Mouse (Mus musculus) embryonic facial prominence, embryonic 14.5 days (tissue): ENCODE data around the gene Fam213a. TPM values are rescaled to one million over a fixed set of nuclear protein-coding genes. Genes with fewer than 3 reads are reported as not detected.

Experiments
- ATAC-seq: fragments of 200-750 bp; cut with Nextera tagmentation; 2 replicates; pipeline ENCODE4 v1.8.0; 2017; ENCODE audit warnings: low read depth, moderate number of reproducible peaks, moderate TSS enrichment
- DNase-seq: peaks from one replicate; pipeline ENCODE4 v3.0.0-alpha.2; 2015; ENCODE audit warnings: low spot score
- H3K27ac ChIP-seq: fragments of 300-500 bp; sonication (generic); replicated peaks from 2 replicates; pipeline ENCODE4 v1.5.1; 2014; ENCODE audit warnings: low read depth, mild to moderate bottlenecking, low read length, moderate library complexity
- H3K27me3 ChIP-seq: fragments of 300-500 bp; sonication (generic); replicated peaks from 2 replicates; pipeline ENCODE4 v1.6.1; 2014; ENCODE audit warnings: low read length; ENCODE audit not compliant: control insufficient read depth, insufficient read depth
- H3K36me3 ChIP-seq: fragments of 300-500 bp; sonication (generic); 2 replicates; pipeline ENCODE4 v1.6.1; 2014; ENCODE audit warnings: low read length, mixed read lengths; ENCODE audit not compliant: control insufficient read depth, insufficient read depth
- H3K4me1 ChIP-seq: fragments of 300-500 bp; sonication (generic); 2 replicates; pipeline ENCODE4 v1.6.1; 2014; ENCODE audit warnings: antibody characterized with exemption, low read length; ENCODE audit not compliant: control insufficient read depth, insufficient read depth
- H3K4me2 ChIP-seq: fragments of 300-500 bp; sonication (generic); 2 replicates; pipeline ENCODE4 v1.6.1; 2014; ENCODE audit warnings: low read depth, mild to moderate bottlenecking, low read length, moderate library complexity, mixed read lengths
- H3K4me3 ChIP-seq: fragments of 300-500 bp; sonication (generic); 2 replicates; pipeline ENCODE4 v1.5.1; 2014; ENCODE audit warnings: low read depth, mild to moderate bottlenecking, low read length
- H3K9ac ChIP-seq: fragments of 300-500 bp; sonication (generic); 2 replicates; pipeline ENCODE4 v1.6.1; 2014; ENCODE audit warnings: low read depth, mild to moderate bottlenecking, low read length, moderate library complexity, mixed read lengths
- H3K9me3 ChIP-seq: fragments of 300-500 bp; sonication (generic); 2 replicates; pipeline ENCODE4 v1.6.1; 2016; ENCODE audit warnings: low read length; ENCODE audit not compliant: control insufficient read depth
- WGBS: fragments of 180-500 bp; shearing (Covaris S2); extraction: QIAGEN DNeasy Blood & Tissue Kit; methylation state at CpG from one replicate; pipeline ENCODE4 v1.1.7; 2014; 5-methylcytosine and 5-hydroxymethylcytosine counted together
- polyA plus RNA-seq: library from polyadenylated mRNA; unstranded; fragments of >200 nt; fragmentation: Nextera tagmentation; extraction: Ambion mirVana; gene quantifications from 2 replicates; pipeline ENCODE4 v1.2.1, GENCODE M21; 2014

Gene Fam213a
- polyA plus RNA-seq, 1 experiment from 2014 or later, result 35.7 TPM

- Histone ChIP-seq H3K9me3 (no peaks in the 10 kb centered on the region), H3K27me3 (no peaks in the 10 kb centered on the region), H3K4me1 (no peaks in the 10 kb centered on the region), H3K27ac (no peak overlapping the region), H3K4me3 (no peak overlapping the region), H3K4me2 (no peak overlapping the region), H3K9ac (no peak overlapping the region), H3K36me3 (peaks cover 22% of the 10 kb centered on the region)
- ATAC-seq (no peak), DNase-seq (no peak)
- WGBS, result 86% methylated on average over 3 of the region's 3 CpGs
These were observed 17.4 kb downstream of the Fam213a start for GRCm38 (mm10) chr14:40996171-40996570.

DNA sequence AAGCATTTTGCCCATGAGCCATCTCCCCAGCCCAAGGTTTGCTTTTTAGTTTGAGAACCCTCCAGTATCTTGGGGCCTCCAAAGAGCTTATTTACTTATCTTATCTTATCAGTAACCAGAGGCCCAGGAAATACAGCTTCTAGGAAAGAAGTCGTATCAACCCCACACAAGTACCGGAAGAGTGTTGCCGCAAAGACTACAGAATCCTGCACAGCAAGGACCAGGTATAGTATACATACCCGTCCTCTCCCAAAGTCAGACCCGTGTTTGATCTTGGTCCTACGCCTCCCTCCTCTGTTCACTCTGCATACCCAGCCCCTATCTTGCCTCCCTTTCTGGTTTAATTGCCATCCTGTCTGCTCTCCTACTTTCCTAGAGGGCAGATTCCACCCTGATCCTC is 21.1 kb downstream of the Fam213a start:
- Histone ChIP-seq H3K9me3 (no peaks in the 10 kb centered on the region), H3K4me1 (no peaks in the 10 kb centered on the region), H3K36me3 (peaks cover 6% of the 10 kb centered on the region; the same call in 1 of the 2 replicates), H3K27me3 (no peaks in the 10 kb centered on the region), H3K4me2 (no peak overlapping the region), H3K4me3 (no peak overlapping the region), H3K27ac (no peak overlapping the region), H3K9ac (no peak overlapping the region)
- ATAC-seq (no peak), DNase-seq (no peak)
- 79% methylated on average over 6 of the region's 6 CpGs for WGBS

DNA sequence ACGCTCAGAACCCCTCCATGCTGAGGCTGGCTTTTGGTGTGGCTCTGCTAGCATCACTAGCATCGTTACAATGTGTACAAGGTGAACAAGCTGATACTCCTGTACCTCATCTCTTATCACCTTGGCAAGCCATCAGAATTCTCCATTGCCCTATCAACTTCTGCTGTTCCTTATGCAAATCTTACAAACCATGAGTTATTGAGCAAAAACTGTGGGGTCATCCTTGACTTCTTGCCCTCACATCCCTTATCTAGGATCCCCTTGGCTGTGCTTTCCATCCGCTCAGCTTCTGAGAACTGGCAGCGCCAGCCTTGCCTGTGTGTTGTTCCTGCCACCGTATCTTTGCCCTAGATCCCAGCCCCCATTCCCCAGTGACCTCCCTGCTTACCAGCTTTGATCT is 24.8 kb downstream of the Fam213a start:
- H3K9ac ChIP-seq, result no peak overlapping the region
- H3K9me3 ChIP-seq, result no peaks in the 10 kb centered on the region
- no peak for ATAC-seq
- 84% methylated on average over 5 of the region's 5 CpGs for WGBS
- no peak overlapping the region for H3K4me3 ChIP-seq
- H3K36me3 ChIP-seq, result no peaks in the 10 kb centered on the region
- H3K4me1 ChIP-seq, result peaks cover 5% of the 10 kb centered on the region; the same call in 1 of the 2 replicates
- no peak for DNase-seq
- H3K27ac ChIP-seq, result no peak overlapping the region
- no peaks in the 10 kb centered on the region for H3K27me3 ChIP-seq
- H3K4me2 ChIP-seq, result no peak overlapping the region

- Histone ChIP-seq H3K9me3 (no peaks in the 10 kb centered on the region), H3K4me1 (peaks cover 5% of the 10 kb centered on the region; the same call in 1 of the 2 replicates), H3K36me3 (no peaks in the 10 kb centered on the region), H3K27ac (no peak overlapping the region), H3K4me3 (no peak overlapping the region), H3K27me3 (no peaks in the 10 kb centered on the region), H3K9ac (no peak overlapping the region), H3K4me2 (no peak overlapping the region)
- no peak for DNase-seq
- WGBS, result 57% methylated on average over 2 of the region's 2 CpGs
- no peak for ATAC-seq
These were observed 26.4 kb downstream of the Fam213a start for GRCm38 (mm10) chr14:40987184-40987583.

GRCm38 (mm10) chr14:40985635-40986034 is 28.0 kb downstream of the Fam213a start:
- DNase-seq, result no peak
- no peak overlapping the region for H3K4me3 ChIP-seq
- H3K27ac ChIP-seq, result no peak overlapping the region
- 89% methylated on average over 4 of the region's 4 CpGs for WGBS
- no peaks in the 10 kb centered on the region for H3K27me3 ChIP-seq
- ATAC-seq, result no peak
- H3K9me3 ChIP-seq, result no peaks in the 10 kb centered on the region
- H3K4me2 ChIP-seq, result no peak overlapping the region
- no peak overlapping the region for H3K9ac ChIP-seq
- H3K36me3 ChIP-seq, result no peaks in the 10 kb centered on the region
- H3K4me1 ChIP-seq, result peaks cover 5% of the 10 kb centered on the region; the same call in 1 of the 2 replicates

DNA sequence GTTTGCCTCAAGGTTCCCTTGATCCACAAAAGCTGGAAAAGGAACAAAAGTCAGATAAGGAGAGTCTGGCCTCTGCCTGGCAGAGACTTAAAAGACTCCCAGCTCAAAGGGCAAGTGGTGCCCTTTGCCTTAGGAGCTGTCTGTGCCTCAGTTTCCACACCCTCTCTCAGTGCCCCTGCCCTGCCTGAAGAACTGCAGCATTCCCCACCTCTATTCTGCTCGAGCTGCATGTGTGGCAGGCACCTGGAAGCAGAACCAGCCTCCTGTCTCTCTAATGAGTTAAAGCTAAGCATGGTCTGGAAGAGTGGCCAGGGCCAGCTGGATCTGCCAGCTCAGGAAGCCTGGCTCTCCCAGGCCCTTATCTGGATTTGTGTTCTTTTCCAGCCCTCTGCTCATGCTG is 33.9 kb downstream of the Fam213a start:
- peak; percentile 31; the same call in 1 of the 2 replicates for ATAC-seq
- Histone ChIP-seq H3K27me3 (no peaks in the 10 kb centered on the region), H3K27ac (peak overlapping the region; percentile 31; the same call in 1 of the 2 replicates), H3K4me3 (no peak overlapping the region), H3K9ac (no peak overlapping the region), H3K4me2 (no peak overlapping the region), H3K4me1 (peaks cover 5% of the 10 kb centered on the region; the same call in 1 of the 2 replicates), H3K9me3 (no peaks in the 10 kb centered on the region), H3K36me3 (no peaks in the 10 kb centered on the region)
- WGBS, result 40% methylated on average over 1 of the region's 1 CpGs
- no peak for DNase-seq

GRCm38 (mm10) chr14:40979002-40979401 is 34.6 kb downstream of the Fam213a start:
- H3K27ac ChIP-seq, result no peak overlapping the region
- DNase-seq (peak; percentile 73), ATAC-seq (peak; percentile 88)
- WGBS, result 46% methylated on average over 4 of the region's 4 CpGs
- H3K4me2 ChIP-seq, result no peak overlapping the region
- no peak overlapping the region for H3K4me3 ChIP-seq
- H3K9ac ChIP-seq, result no peak overlapping the region
- peaks cover 1% of the 10 kb centered on the region; the same call in 1 of the 2 replicates for H3K4me1 ChIP-seq
- H3K27me3 ChIP-seq, result no peaks in the 10 kb centered on the region
- H3K9me3 ChIP-seq, result no peaks in the 10 kb centered on the region
- no peaks in the 10 kb centered on the region for H3K36me3 ChIP-seq

DNA sequence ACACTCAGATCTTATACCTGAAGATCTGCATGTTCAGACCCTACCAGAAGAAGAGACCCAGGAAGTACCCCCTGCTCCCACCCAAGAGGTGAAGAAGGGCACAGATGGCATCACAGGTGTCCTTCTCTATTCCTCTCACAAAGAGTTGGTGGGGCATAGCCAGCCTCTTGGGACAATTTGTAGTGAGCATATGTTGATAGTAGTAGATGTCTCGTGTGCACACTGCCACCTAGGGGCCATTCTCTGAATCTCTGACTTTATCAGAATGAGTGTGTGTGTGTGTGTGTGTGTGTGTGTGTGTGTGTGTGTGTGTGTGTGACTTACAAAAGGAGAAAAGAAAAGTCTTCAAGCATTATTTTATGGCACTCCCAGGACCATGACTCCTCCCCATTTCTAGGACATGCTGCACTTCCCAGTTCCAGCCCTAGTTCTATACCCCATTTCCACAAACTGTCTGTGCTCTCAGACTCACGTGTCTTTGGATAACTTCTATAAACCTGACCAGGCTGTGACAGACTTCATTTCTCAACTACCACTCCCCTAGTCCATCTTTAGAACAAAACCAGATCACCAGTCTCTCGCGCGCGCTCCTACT is 38.4 kb downstream of the Fam213a start:
- Histone ChIP-seq H3K27ac (no peak overlapping the region), H3K4me2 (no peak overlapping the region), H3K9me3 (no peaks in the 10 kb centered on the region), H3K27me3 (no peaks in the 10 kb centered on the region), H3K4me3 (no peak overlapping the region), H3K9ac (no peak overlapping the region), H3K36me3 (no peaks in the 10 kb centered on the region), H3K4me1 (no peaks in the 10 kb centered on the region)
- ATAC-seq (peak; percentile 75), DNase-seq (peak; percentile 87)
- WGBS, result 77% methylated on average over 6 of the region's 6 CpGs

DNA sequence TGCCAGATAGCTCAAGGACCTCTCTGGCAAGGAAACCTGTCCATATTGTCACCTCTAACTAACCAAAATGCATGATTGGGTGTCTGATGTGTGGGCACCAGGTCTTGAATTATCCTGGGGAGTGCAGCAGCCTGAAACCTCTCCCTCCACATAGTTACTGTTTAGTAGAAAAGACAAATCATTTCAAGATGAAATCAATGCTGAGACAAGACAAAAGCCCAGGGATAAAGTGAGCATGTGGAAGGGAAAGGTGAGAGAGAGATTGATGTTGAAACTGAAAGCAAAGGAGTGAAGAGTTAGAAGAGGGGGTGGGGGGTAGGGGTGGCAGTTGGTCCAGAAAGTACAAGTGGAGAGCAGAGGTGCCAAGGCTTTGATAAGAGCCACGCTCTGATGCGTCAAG is 45.5 kb downstream of the Fam213a start:
- DNase-seq, result no peak
- peak overlapping the region; percentile 92; the same call in 1 of the 2 replicates for H3K4me2 ChIP-seq
- no peaks in the 10 kb centered on the region for H3K36me3 ChIP-seq
- ATAC-seq, result no peak
- H3K4me3 ChIP-seq, result no peak overlapping the region
- H3K4me1 ChIP-seq, result peaks cover 22% of the 10 kb centered on the region
- no peaks in the 10 kb centered on the region for H3K9me3 ChIP-seq
- 91% methylated on average over 2 of the region's 2 CpGs for WGBS
- H3K9ac ChIP-seq, result no peak overlapping the region
- no peaks in the 10 kb centered on the region for H3K27me3 ChIP-seq
- H3K27ac ChIP-seq, result no peak overlapping the region
